Comparison of ENCODE assay signal across 16 mouse cellular contexts in genomic region chr2:38516471-38516870, GRCm38 (mm10). TPM values are rescaled to one million over a fixed set of nuclear protein-coding genes. Genes with fewer than 3 reads are reported as not detected.
A peak's percentile ranks its signal among the peaks of the same experiment; 100 is the strongest.
DNase-seq lines count a peak whose midpoint lies in the region; ATAC-seq and TF ChIP-seq lines count a peak whose summit lies in the region.
"Had no signal": no experiment of that assay in that cellular context is flagged by ENCODE, and none has a peak within 500 bp of the region (broad histone marks: within the 10 kb centered on the region; RNA-seq: fewer than 3 reads in every experiment).

No protein-coding gene starts in this region.

- peak; percentile 48 for DNase-seq in kidney, adult 2 months
- no peak for DNase-seq in midbrain, embryonic 10.5 days (ENCODE audit: low spot score)
- no peak for DNase-seq in stomach, postnatal 0 days (ENCODE audit: low spot score)
- no peak for DNase-seq in frontal cortex, adult 2 months (ENCODE audit: extremely low spot score in 1 of 2, low spot score in 1 of 2)
- DNase-seq: cerebellum, adult 8-10 months; embryo, embryonic 11 days; kidney, adult 8-10 months; right cerebral cortex, postnatal 14 days; thymus, postnatal 25 days had no signal

- no peaks in the 10 kb centered on the region for H3K9me3 ChIP-seq in forebrain, embryonic 13.5 days (replicated peaks)
- H3K9me3 ChIP-seq in forebrain, embryonic 15.5 days = no peaks in the 10 kb centered on the region
- no peaks in the 10 kb centered on the region for H3K9me3 ChIP-seq in kidney, embryonic 14.5 days (ENCODE audit: control insufficient read depth, low read length)
- H3K9me3 ChIP-seq in midbrain, embryonic 10.5 days (replicated peaks) = no peaks in the 10 kb centered on the region
- H3K9me3 ChIP-seq in midbrain, embryonic 15.5 days = no peaks in the 10 kb centered on the region
- H3K9me3 ChIP-seq in stomach, postnatal 0 days (ENCODE audit: control insufficient read depth, low read length) = no peaks in the 10 kb centered on the region
- H3K9me3 ChIP-seq: hindbrain, embryonic 13.5 days; midbrain, embryonic 12.5 days had no signal

- no peak for ATAC-seq in forebrain, embryonic 13.5 days
- ATAC-seq in forebrain, embryonic 15.5 days (replicated peaks) = no peak
- no peak for ATAC-seq in kidney, embryonic 14.5 days (ENCODE audit: low FRiP score, low TSS enrichment)
- ATAC-seq in midbrain, embryonic 15.5 days (replicated peaks) = no peak
- ATAC-seq in stomach, postnatal 0 days (ENCODE audit: low FRiP score, low TSS enrichment) = no peak

- no peak for TF ChIP-seq POLR2A in kidney, adult 2 months (IDR thresholded peaks at IDR 0.05; ENCODE audit: low read depth, low read length)

- TF ChIP-seq CTCF in kidney, adult 2 months (conservative IDR thresholded peaks at IDR 0.05; ENCODE audit: insufficient read depth, insufficient read length, low read depth, low read length) = no peak
- no peak for TF ChIP-seq CTCF in stomach, postnatal 0 days (IDR thresholded peaks at IDR 0.05; ENCODE audit: low read depth)

- peaks cover 81% of the 10 kb centered on the region for H3K4me1 ChIP-seq in forebrain, embryonic 13.5 days
- H3K4me1 ChIP-seq in forebrain, embryonic 15.5 days = peaks cover 57% of the 10 kb centered on the region
- H3K4me1 ChIP-seq in kidney, adult 2 months (ENCODE audit: control insufficient read depth, insufficient read depth, low read length) = peaks cover 5% of the 10 kb centered on the region
- peaks cover 32% of the 10 kb centered on the region for H3K4me1 ChIP-seq in kidney, embryonic 14.5 days (ENCODE audit: control insufficient read depth, insufficient read depth, low read length)
- H3K4me1 ChIP-seq in midbrain, embryonic 10.5 days = peaks cover 64% of the 10 kb centered on the region
- peaks cover 27% of the 10 kb centered on the region for H3K4me1 ChIP-seq in midbrain, embryonic 15.5 days
- peaks cover 8% of the 10 kb centered on the region for H3K4me1 ChIP-seq in stomach, postnatal 0 days (replicated peaks; ENCODE audit: control insufficient read depth, insufficient read depth)

- 0 out of 2 replicates have a peak, but pooled peaks cover 4% of the 10 kb centered on the region for H3K36me3 ChIP-seq in forebrain, embryonic 13.5 days (ENCODE audit: poor library complexity, severe bottlenecking)
- no peaks in the 10 kb centered on the region for H3K36me3 ChIP-seq in forebrain, embryonic 15.5 days
- H3K36me3 ChIP-seq in kidney, adult 2 months (ENCODE audit: control insufficient read depth, insufficient read depth, low read length) = no peaks in the 10 kb centered on the region
- H3K36me3 ChIP-seq in kidney, embryonic 14.5 days (ENCODE audit: control insufficient read depth, insufficient read depth, low read length) = no peaks in the 10 kb centered on the region
- peaks cover 20% of the 10 kb centered on the region for H3K36me3 ChIP-seq in midbrain, embryonic 10.5 days
- no peaks in the 10 kb centered on the region for H3K36me3 ChIP-seq in midbrain, embryonic 15.5 days (replicated peaks)
- H3K36me3 ChIP-seq in stomach, postnatal 0 days (ENCODE audit: control insufficient read depth, insufficient read depth, low read length) = no peaks in the 10 kb centered on the region; the same call in 1 of the 2 replicates
- H3K36me3 ChIP-seq: hindbrain, embryonic 13.5 days; midbrain, embryonic 12.5 days had no signal

- H3K4me2 ChIP-seq in forebrain, embryonic 13.5 days = no peak overlapping the region
- H3K4me2 ChIP-seq in forebrain, embryonic 15.5 days (replicated peaks) = no peak overlapping the region
- no peak overlapping the region for H3K4me2 ChIP-seq in kidney, embryonic 14.5 days (replicated peaks; ENCODE audit: low read depth, low read length)
- H3K4me2 ChIP-seq in midbrain, embryonic 15.5 days = no peak overlapping the region
- H3K4me2 ChIP-seq in stomach, postnatal 0 days (replicated peaks; ENCODE audit: low read depth) = no peak overlapping the region
- H3K4me2 ChIP-seq: hindbrain, embryonic 13.5 days; midbrain, embryonic 12.5 days had no signal

- peak overlapping the region; percentile 44 for H3K27ac ChIP-seq in forebrain, embryonic 13.5 days
- no peak overlapping the region for H3K27ac ChIP-seq in forebrain, embryonic 15.5 days (replicated peaks)
- H3K27ac ChIP-seq in kidney, adult 2 months (ENCODE audit: insufficient read depth, low read depth, low read length) = no peak overlapping the region
- H3K27ac ChIP-seq in kidney, embryonic 14.5 days (ENCODE audit: low read depth, low read length) = no peak overlapping the region
- H3K27ac ChIP-seq in midbrain, embryonic 10.5 days (replicated peaks) = peak overlapping the region; percentile 80
- H3K27ac ChIP-seq in midbrain, embryonic 15.5 days = no peak overlapping the region
- 0 out of 2 replicates have a peak overlapping the region, but pooled peaks have one; percentile 18 for H3K27ac ChIP-seq in stomach, postnatal 0 days (replicated peaks)
- H3K27ac ChIP-seq: liver, embryonic 14.5 days; midbrain, embryonic 12.5 days had no signal

- WGBS in forebrain, embryonic 13.5 days = 72% methylated on average over 3 of the region's 3 CpGs
- 63% methylated on average over 3 of the region's 3 CpGs for WGBS in forebrain, embryonic 15.5 days
- WGBS in kidney, adult 2 months = 54% methylated on average over 3 of the region's 3 CpGs
- 51% methylated on average over 3 of the region's 3 CpGs for WGBS in kidney, embryonic 14.5 days
- 84% methylated on average over 3 of the region's 3 CpGs for WGBS in midbrain, embryonic 10.5 days
- whole genome bisulfite sequencing in midbrain, embryonic 15.5 days = 78% methylated on average over 3 of the region's 3 CpGs
- WGBS in stomach, postnatal 0 days = 51% methylated on average over 3 of the region's 3 CpGs

- TF ChIP-seq EP300 in stomach, postnatal 0 days (optimal IDR thresholded peaks at IDR 0.05) = no peak

- H3K4me3 ChIP-seq in forebrain, embryonic 13.5 days = no peak overlapping the region
- no peak overlapping the region for H3K4me3 ChIP-seq in forebrain, embryonic 15.5 days
- no peak overlapping the region for H3K4me3 ChIP-seq in kidney, adult 2 months (ENCODE audit: insufficient read depth, low read depth, low read length)
- no peak overlapping the region for H3K4me3 ChIP-seq in kidney, embryonic 14.5 days (ENCODE audit: low read length)
- no peak overlapping the region for H3K4me3 ChIP-seq in midbrain, embryonic 10.5 days
- H3K4me3 ChIP-seq in midbrain, embryonic 15.5 days = no peak overlapping the region
- H3K4me3 ChIP-seq in stomach, postnatal 0 days (ENCODE audit: low read depth, low read length) = no peak overlapping the region
- H3K4me3 ChIP-seq: hindbrain, embryonic 13.5 days; midbrain, embryonic 12.5 days had no signal

- H3K9ac ChIP-seq in forebrain, embryonic 13.5 days = no peak overlapping the region
- no peak overlapping the region for H3K9ac ChIP-seq in forebrain, embryonic 15.5 days (replicated peaks)
- no peak overlapping the region for H3K9ac ChIP-seq in kidney, embryonic 14.5 days (ENCODE audit: low read depth, low read length)
- H3K9ac ChIP-seq in midbrain, embryonic 15.5 days = no peak overlapping the region
- no peak overlapping the region; the same call in 1 of the 2 replicates for H3K9ac ChIP-seq in stomach, postnatal 0 days (ENCODE audit: low read length)
- H3K9ac ChIP-seq: hindbrain, embryonic 13.5 days; liver, embryonic 14.5 days; midbrain, embryonic 12.5 days had no signal

- no peaks in the 10 kb centered on the region for H3K27me3 ChIP-seq in forebrain, embryonic 13.5 days
- no peaks in the 10 kb centered on the region for H3K27me3 ChIP-seq in forebrain, embryonic 15.5 days
- H3K27me3 ChIP-seq in kidney, adult 2 months (replicated peaks; ENCODE audit: control insufficient read depth, insufficient read depth, low read length) = no peaks in the 10 kb centered on the region
- H3K27me3 ChIP-seq in kidney, embryonic 14.5 days (ENCODE audit: control insufficient read depth, insufficient read depth, low read length) = no peaks in the 10 kb centered on the region
- no peaks in the 10 kb centered on the region for H3K27me3 ChIP-seq in midbrain, embryonic 10.5 days (ENCODE audit: low read depth, poor library complexity, severe bottlenecking)
- H3K27me3 ChIP-seq in midbrain, embryonic 15.5 days (replicated peaks) = no peaks in the 10 kb centered on the region
- no peaks in the 10 kb centered on the region for H3K27me3 ChIP-seq in stomach, postnatal 0 days (ENCODE audit: control insufficient read depth, insufficient read depth, low read length)
- H3K27me3 ChIP-seq: hindbrain, embryonic 13.5 days; midbrain, embryonic 12.5 days had no signal

RNA-seq across cellular contexts. Expression of gene Nek6, which starts 5.0 kb away (rescaled TPM):
- polyA plus RNA-seq in forebrain, embryonic 13.5 days (2015; fragmentation: Nextera tagmentation; extraction: Ambion mirVana) = 122 and 124 TPM in 2 replicates
- 90.0 and 110 TPM in 2 replicates for polyA plus RNA-seq in forebrain, embryonic 15.5 days (2015; fragmentation: Nextera tagmentation; extraction: Ambion mirVana)
- polyA plus RNA-seq in kidney, adult 2 months (2012; rRNA removed) = 15.0 and 18.6 TPM in 2 replicates
- polyA plus RNA-seq in kidney, embryonic 14.5 days (2014; fragmentation: Nextera tagmentation; extraction: Ambion mirVana) = 56.9 and 75.9 TPM in 2 replicates
- 87.4 and 96.9 TPM in 2 replicates for polyA plus RNA-seq in midbrain, embryonic 10.5 days (2016; fragmentation: Nextera tagmentation; extraction: Ambion mirVana)
- polyA plus RNA-seq in midbrain, embryonic 15.5 days (2015; fragmentation: Nextera tagmentation; extraction: Ambion mirVana) = 56.0 and 66.1 TPM in 2 replicates
- polyA plus RNA-seq in stomach, postnatal 0 days (2015; fragmentation: Nextera tagmentation; extraction: Ambion mirVana) = 43.7 and 43.8 TPM in 2 replicates
- 25.8 and 25.9 TPM in 2 replicates for polyA plus RNA-seq in frontal cortex, adult 2 months (2012; rRNA removed)

Comparison
In these comparisons a context has a peak if more than half of its experiments do, and no peak if none do; other contexts are left out.
1. H3K27ac ChIP-seq: peak in forebrain, embryonic 13.5 days (single experiment), midbrain, embryonic 10.5 days (single experiment) and stomach, postnatal 0 days (single experiment); none in forebrain, embryonic 15.5 days (single experiment), kidney, adult 2 months (single experiment), kidney, embryonic 14.5 days (single experiment) and midbrain, embryonic 15.5 days (single experiment).